Mouse (Mus musculus): Measurements from ENCODE around the gene Lamp1. TPM values are rescaled to one million over a fixed set of nuclear protein-coding genes. Genes with fewer than 3 reads are reported as not detected.

Gene Lamp1
- polyA plus RNA-seq, 1 experiment from 2014 or later = 299 TPM

DNA sequence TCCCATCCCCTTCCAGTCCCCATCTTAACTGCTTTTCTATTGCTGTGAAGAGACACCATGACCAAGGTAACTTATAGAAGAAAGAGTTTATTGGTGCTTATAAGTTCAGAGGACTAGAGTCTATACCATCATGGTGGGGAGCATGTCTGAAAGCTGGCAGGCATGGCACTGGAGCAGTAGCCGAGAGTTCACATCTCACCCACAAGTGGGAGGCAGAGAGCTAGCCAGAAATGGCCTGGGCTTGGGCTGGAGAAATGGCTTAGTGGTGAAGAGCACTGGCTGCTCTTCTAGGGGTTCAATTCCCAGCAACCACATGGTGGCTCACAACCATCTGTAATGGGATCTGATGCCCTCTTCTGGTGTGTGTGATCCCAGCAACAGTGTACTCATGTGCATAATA is 44.5 kb downstream of the Lamp1 start:
- H3K9ac ChIP-seq = no peak overlapping the region
- peaks cover 42% of the 10 kb centered on the region for H3K27me3 ChIP-seq
- 61% methylated on average over 1 of the region's 1 CpGs for WGBS
- no peak for ATAC-seq (replicated peaks; ENCODE audit: low FRiP score)
- no peak overlapping the region for H3K4me3 ChIP-seq (replicated peaks)
- no peak overlapping the region for H3K27ac ChIP-seq
- no peak overlapping the region for H3K4me2 ChIP-seq
- peaks cover 13% of the 10 kb centered on the region for H3K4me1 ChIP-seq
- H3K36me3 ChIP-seq = no peaks in the 10 kb centered on the region
- H3K9me3 ChIP-seq (replicated peaks) = no peaks in the 10 kb centered on the region

GRCm38 (mm10) chr8:13204371-13205140 is 45.6 kb downstream of the Lamp1 start:
- Histone ChIP-seq H3K9me3 (replicated peaks) (no peaks in the 10 kb centered on the region), H3K4me3 (replicated peaks) (no peak overlapping the region), H3K4me1 (peaks cover 13% of the 10 kb centered on the region), H3K36me3 (no peaks in the 10 kb centered on the region), H3K9ac (no peak overlapping the region), H3K4me2 (no peak overlapping the region), H3K27me3 (peaks cover 39% of the 10 kb centered on the region), H3K27ac (no peak overlapping the region)
- whole genome bisulfite sequencing = 65% methylated on average over 12 of the region's 12 CpGs
- ATAC-seq (replicated peaks; ENCODE audit: low FRiP score) = no peak

DNA sequence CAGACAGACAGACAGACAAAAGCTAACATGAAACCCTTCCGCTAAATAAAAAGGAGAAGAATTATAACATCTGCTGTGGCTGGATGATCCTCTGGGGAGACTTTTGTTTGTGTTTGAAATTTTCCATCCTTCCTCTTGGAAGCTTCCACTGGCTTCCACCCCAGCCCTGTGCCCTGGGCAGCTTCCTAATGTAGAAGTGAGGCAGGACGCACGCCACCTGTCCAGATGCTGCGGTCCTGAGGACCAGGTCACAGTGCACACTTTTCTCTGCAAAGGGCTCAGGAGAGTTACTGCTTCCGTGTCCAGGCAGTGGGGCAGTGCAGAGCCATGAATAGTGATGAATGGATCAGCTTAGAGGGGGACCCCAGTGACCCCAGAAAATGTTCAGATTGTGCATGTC is 46.4 kb downstream of the Lamp1 start:
- peaks cover 31% of the 10 kb centered on the region for H3K27me3 ChIP-seq
- ATAC-seq (replicated peaks; ENCODE audit: low FRiP score) = no peak
- no peak overlapping the region for H3K27ac ChIP-seq
- peaks cover 9% of the 10 kb centered on the region for H3K4me1 ChIP-seq
- H3K4me3 ChIP-seq (replicated peaks) = no peak overlapping the region
- no peak overlapping the region for H3K4me2 ChIP-seq
- no peak overlapping the region for H3K9ac ChIP-seq
- WGBS = 76% methylated on average over 5 of the region's 5 CpGs
- H3K9me3 ChIP-seq (replicated peaks) = no peaks in the 10 kb centered on the region
- no peaks in the 10 kb centered on the region for H3K36me3 ChIP-seq

- Histone ChIP-seq H3K9me3 (replicated peaks) (no peaks in the 10 kb centered on the region), H3K4me2 (no peak overlapping the region), H3K4me1 (peaks cover 2% of the 10 kb centered on the region; the same call in 1 of the 2 replicates), H3K4me3 (replicated peaks) (no peak overlapping the region), H3K27me3 (peaks cover 22% of the 10 kb centered on the region), H3K27ac (no peak overlapping the region), H3K9ac (no peak overlapping the region), H3K36me3 (no peaks in the 10 kb centered on the region)
- ATAC-seq (replicated peaks; ENCODE audit: low FRiP score) = no peak
- WGBS = 34% methylated on average over 5 of the region's 5 CpGs
These were observed 47.3 kb downstream of the Lamp1 start for GRCm38 (mm10) chr8:13206290-13206689.

DNA sequence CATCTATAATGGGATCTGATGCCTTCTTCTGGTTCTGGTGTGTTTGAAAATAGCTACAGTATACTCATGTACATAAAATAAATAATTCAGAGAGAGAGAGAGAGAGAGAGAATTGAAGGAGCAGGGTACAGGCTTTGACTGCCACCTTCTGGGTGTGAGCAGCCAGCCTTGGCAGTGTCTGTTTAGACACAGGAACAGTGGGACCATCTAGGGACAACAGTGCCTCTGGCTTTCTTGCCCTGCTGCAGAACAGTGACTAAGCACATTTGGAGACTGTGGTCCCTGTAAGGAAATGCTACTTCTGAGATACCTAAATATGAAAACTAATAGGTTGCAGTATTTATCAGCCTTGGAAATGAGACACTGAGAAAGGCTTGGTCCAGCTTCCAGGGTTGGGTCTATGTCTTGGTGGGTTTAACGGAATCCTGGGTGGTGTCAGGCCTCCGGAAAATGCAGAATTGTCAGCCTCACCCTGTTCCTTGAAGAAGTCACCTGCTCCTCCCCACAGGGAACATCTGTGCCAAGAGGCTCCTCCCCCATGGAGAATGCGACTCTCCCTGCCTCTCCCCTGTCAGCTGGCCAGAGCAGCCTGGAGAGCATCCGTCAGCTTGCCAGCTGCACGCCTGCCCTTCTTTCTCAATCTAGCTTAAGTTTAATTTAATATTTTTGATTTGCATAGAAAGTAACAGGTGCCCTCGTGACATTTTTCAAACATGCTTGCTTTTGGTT is 49.8 kb downstream of the Lamp1 start:
- Histone ChIP-seq H3K9me3 (replicated peaks) (no peaks in the 10 kb centered on the region), H3K4me3 (replicated peaks) (no peak overlapping the region), H3K27me3 (0 out of 2 replicates have a peak, but pooled peaks cover 4% of the 10 kb centered on the region), H3K4me2 (no peak overlapping the region), H3K36me3 (no peaks in the 10 kb centered on the region), H3K9ac (no peak overlapping the region), H3K4me1 (peaks cover 8% of the 10 kb centered on the region), H3K27ac (no peak overlapping the region)
- 42% methylated on average over 6 of the region's 6 CpGs for WGBS
- ATAC-seq (replicated peaks; ENCODE audit: low FRiP score) = no peak

- Histone ChIP-seq H3K27me3 (0 out of 2 replicates have a peak, but pooled peaks cover 4% of the 10 kb centered on the region), H3K36me3 (no peaks in the 10 kb centered on the region), H3K9me3 (replicated peaks) (no peaks in the 10 kb centered on the region), H3K4me3 (replicated peaks) (no peak overlapping the region), H3K4me1 (peaks cover 12% of the 10 kb centered on the region), H3K4me2 (no peak overlapping the region), H3K9ac (no peak overlapping the region), H3K27ac (no peak overlapping the region)
- 68% methylated on average over 1 of the region's 1 CpGs for WGBS
- ATAC-seq (replicated peaks; ENCODE audit: low FRiP score) = no peak
These were observed 50.8 kb downstream of the Lamp1 start for GRCm38 (mm10) chr8:13209770-13210169.

- no peaks in the 10 kb centered on the region for H3K9me3 ChIP-seq (replicated peaks)
- peak; percentile 77 for ATAC-seq (replicated peaks; ENCODE audit: low FRiP score)
- peaks cover 12% of the 10 kb centered on the region for H3K4me1 ChIP-seq
- H3K4me2 ChIP-seq = peak overlapping the region; percentile 46
- no peaks in the 10 kb centered on the region for H3K27me3 ChIP-seq
- H3K9ac ChIP-seq = no peak overlapping the region
- H3K36me3 ChIP-seq = no peaks in the 10 kb centered on the region
- H3K27ac ChIP-seq = no peak overlapping the region
- WGBS = 18% methylated on average over 10 of the region's 10 CpGs
- H3K4me3 ChIP-seq (replicated peaks) = no peak overlapping the region
These were observed 54.7 kb downstream of the Lamp1 start for GRCm38 (mm10) chr8:13213479-13214268.

GRCm38 (mm10) chr8:13216386-13216785 is 57.4 kb downstream of the Lamp1 start:
- H3K27me3 ChIP-seq = no peaks in the 10 kb centered on the region
- peaks cover 12% of the 10 kb centered on the region for H3K4me1 ChIP-seq
- H3K27ac ChIP-seq = no peak overlapping the region
- H3K9ac ChIP-seq = no peak overlapping the region
- WGBS = 67% methylated on average over 8 of the region's 8 CpGs
- H3K4me2 ChIP-seq = no peak overlapping the region
- no peaks in the 10 kb centered on the region for H3K9me3 ChIP-seq (replicated peaks)
- H3K4me3 ChIP-seq (replicated peaks) = no peak overlapping the region
- H3K36me3 ChIP-seq = no peaks in the 10 kb centered on the region
- no peak for ATAC-seq (replicated peaks; ENCODE audit: low FRiP score)

DNA sequence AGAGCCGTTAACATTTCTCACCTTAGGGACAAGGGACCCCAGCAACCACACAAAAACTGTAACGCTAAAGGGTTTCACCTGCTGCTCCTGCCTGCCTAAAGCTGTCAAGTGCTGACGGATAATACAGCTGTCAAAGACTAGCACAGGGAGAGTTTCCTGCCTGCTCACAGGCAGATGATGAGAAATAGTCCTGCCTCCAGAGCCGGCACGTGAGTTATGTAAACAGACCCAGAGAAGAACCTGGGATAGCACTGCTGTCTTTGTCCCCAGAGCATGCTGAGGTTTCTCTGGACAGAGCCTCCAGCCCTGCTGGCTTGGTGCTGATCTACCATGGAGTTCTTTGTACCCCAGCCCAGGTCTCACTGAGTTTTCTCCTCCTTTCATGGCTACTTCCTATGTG is 58.1 kb downstream of the Lamp1 start:
- no peaks in the 10 kb centered on the region for H3K27me3 ChIP-seq
- no peak overlapping the region for H3K9ac ChIP-seq
- H3K9me3 ChIP-seq (replicated peaks) = no peaks in the 10 kb centered on the region
- peaks cover 12% of the 10 kb centered on the region for H3K4me1 ChIP-seq
- H3K27ac ChIP-seq = no peak overlapping the region
- ATAC-seq (replicated peaks; ENCODE audit: low FRiP score) = no peak
- WGBS = 25% methylated on average over 5 of the region's 5 CpGs
- no peak overlapping the region for H3K4me3 ChIP-seq (replicated peaks)
- H3K36me3 ChIP-seq = no peaks in the 10 kb centered on the region
- H3K4me2 ChIP-seq = no peak overlapping the region

GRCm38 (mm10) chr8:13217986-13218385 is 59.0 kb downstream of the Lamp1 start:
- Histone ChIP-seq H3K27ac (no peak overlapping the region), H3K36me3 (no peaks in the 10 kb centered on the region), H3K4me2 (no peak overlapping the region), H3K9ac (no peak overlapping the region), H3K4me3 (replicated peaks) (no peak overlapping the region), H3K9me3 (replicated peaks) (no peaks in the 10 kb centered on the region), H3K27me3 (no peaks in the 10 kb centered on the region), H3K4me1 (peaks cover 12% of the 10 kb centered on the region)
- ATAC-seq (replicated peaks; ENCODE audit: low FRiP score) = no peak

DNA sequence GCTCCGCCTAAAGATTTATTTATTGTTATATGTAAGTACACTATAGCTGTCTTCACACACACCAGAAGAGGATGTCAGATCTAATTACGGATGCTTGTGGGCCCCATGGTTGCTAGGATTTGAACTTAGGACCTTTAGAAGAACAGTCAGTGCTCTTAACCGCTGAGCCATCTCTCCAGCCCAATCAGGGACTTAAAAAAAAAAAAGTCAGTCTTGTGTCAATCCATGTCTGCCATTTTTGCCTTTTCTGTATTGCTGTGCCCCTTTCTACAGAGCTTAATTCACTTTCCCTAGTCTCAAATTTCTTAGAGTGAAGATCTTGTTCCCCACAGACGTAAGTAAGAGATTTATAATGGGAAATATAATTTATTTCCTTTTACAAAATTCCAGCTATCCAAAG is 59.5 kb downstream of the Lamp1 start:
- ATAC-seq (replicated peaks; ENCODE audit: low FRiP score) = no peak
- Histone ChIP-seq H3K4me3 (replicated peaks) (no peak overlapping the region), H3K9me3 (replicated peaks) (no peaks in the 10 kb centered on the region), H3K36me3 (no peaks in the 10 kb centered on the region), H3K4me1 (peaks cover 7% of the 10 kb centered on the region), H3K9ac (no peak overlapping the region), H3K27ac (no peak overlapping the region), H3K4me2 (no peak overlapping the region), H3K27me3 (no peaks in the 10 kb centered on the region)
- 70% methylated on average over 4 of the region's 4 CpGs for WGBS

GRCm38 (mm10) chr8:13224426-13224825 is 65.5 kb downstream of the Lamp1 start:
- ATAC-seq (replicated peaks; ENCODE audit: low FRiP score) = no peak
- Histone ChIP-seq H3K4me1 (no peaks in the 10 kb centered on the region), H3K9ac (no peak overlapping the region), H3K27ac (no peak overlapping the region), H3K27me3 (peaks cover 2% of the 10 kb centered on the region; the same call in 1 of the 2 replicates), H3K4me3 (replicated peaks) (no peak overlapping the region), H3K4me2 (no peak overlapping the region), H3K36me3 (no peaks in the 10 kb centered on the region), H3K9me3 (replicated peaks) (no peaks in the 10 kb centered on the region)
- 80% methylated on average over 9 of the region's 9 CpGs for WGBS

All from kidney, embryonic 15.5 days (tissue).